Mouse (Mus musculus) embryo, embryonic 10 days (tissue): Measurements from ENCODE around the gene Cpa4.

Source experiments
- DNase-seq: peaks from one replicate; pipeline ENCODE4 v3.0.0-alpha.2; 2015; ENCODE audit warnings: low spot score

Gene Cpa4

GRCm38 (mm10) chr6:30568069-30568468, at the start of gene Cpa4:
Cpa4 (plus strand) TSS chr6:30568369.
- DNase-seq: no peak

- no peak for DNase-seq
Measured at GRCm38 (mm10) chr6:30520400-30520799, 47.8 kb upstream of the Cpa4 start.

GRCm38 (mm10) chr6:30525456-30526332, 42.5 kb upstream of the Cpa4 start:
- DNase-seq: peak; percentile 60

GRCm38 (mm10) chr6:30526586-30527515, 41.3 kb upstream of the Cpa4 start:
- DNase-seq: peak; percentile 78

- DNase-seq: no peak
Measured at GRCm38 (mm10) chr6:30528800-30529199, 39.4 kb upstream of the Cpa4 start.

GRCm38 (mm10) chr6:30535340-30535739, 32.8 kb upstream of the Cpa4 start:
- peak; percentile 76 for DNase-seq

- DNase-seq: no peak
Measured at GRCm38 (mm10) chr6:30538240-30538639, 29.9 kb upstream of the Cpa4 start.

- no peak for DNase-seq
Measured at GRCm38 (mm10) chr6:30538800-30539199, 29.4 kb upstream of the Cpa4 start.

- no peak for DNase-seq
Measured at GRCm38 (mm10) chr6:30541009-30541799, 27.0 kb upstream of the Cpa4 start, which contains the start of gene Cpa2. Cpa2 (plus strand) TSS chr6:30541582.

GRCm38 (mm10) chr6:30542277-30542676, 25.9 kb upstream of the Cpa4 start:
- no peak for DNase-seq

GRCm38 (mm10) chr6:30543077-30543476, 25.1 kb upstream of the Cpa4 start:
- no peak for DNase-seq

- no peak for DNase-seq
Measured at GRCm38 (mm10) chr6:30543851-30544250, 24.3 kb upstream of the Cpa4 start.

GRCm38 (mm10) chr6:30545689-30546088, 22.5 kb upstream of the Cpa4 start:
- no peak for DNase-seq

GRCm38 (mm10) chr6:30546571-30547273, 21.4 kb upstream of the Cpa4 start:
- peak; percentile 79 for DNase-seq

- peak; percentile 89 for DNase-seq
Measured at GRCm38 (mm10) chr6:30547274-30547645, 20.9 kb upstream of the Cpa4 start.

- DNase-seq: no peak
Measured at GRCm38 (mm10) chr6:30547656-30548306, 20.4 kb upstream of the Cpa4 start.

- DNase-seq: peak; percentile 91
Measured at GRCm38 (mm10) chr6:30549231-30549761, 18.9 kb upstream of the Cpa4 start.

GRCm38 (mm10) chr6:30550496-30551192, 17.5 kb upstream of the Cpa4 start:
- no peak for DNase-seq

GRCm38 (mm10) chr6:30551193-30551515, 17.0 kb upstream of the Cpa4 start:
- DNase-seq: no peak
